Mouse (Mus musculus) erythroblast, adult 5-6 weeks (primary cell): ENCODE results near the gene Tradd. TPM values are rescaled to one million over a fixed set of nuclear protein-coding genes. Genes with fewer than 3 reads are reported as not detected.

Experiments
- ATAC-seq: replicated peaks from 2 replicates; pipeline ENCODE4 v1.8.0; 2016; ENCODE audit warnings: moderate number of reproducible peaks, mild to moderate bottlenecking, moderate TSS enrichment, inconsistent platforms; ENCODE audit not compliant: poor library complexity, low FRiP score, severe bottlenecking
- total RNA-seq, 2 experiments: library from RNA; stranded (forward) in 1 of 2; stranded (reverse) in 1 of 2; fragments of 150-400 nt in 1 of 2; fragments of 200-764, 138-1000 nt in 1 of 2; gene quantifications; 2 replicates each; pipeline versions ENCODE4 v1.2.3 to v1.2.4; 2015 to 2017; ENCODE audit warnings: low replicate concordance in 2 of 2

Gene Tradd
- total RNA-seq, 2 experiments from 2014 or later: 3.5 to 3.6 TPM

DNA sequence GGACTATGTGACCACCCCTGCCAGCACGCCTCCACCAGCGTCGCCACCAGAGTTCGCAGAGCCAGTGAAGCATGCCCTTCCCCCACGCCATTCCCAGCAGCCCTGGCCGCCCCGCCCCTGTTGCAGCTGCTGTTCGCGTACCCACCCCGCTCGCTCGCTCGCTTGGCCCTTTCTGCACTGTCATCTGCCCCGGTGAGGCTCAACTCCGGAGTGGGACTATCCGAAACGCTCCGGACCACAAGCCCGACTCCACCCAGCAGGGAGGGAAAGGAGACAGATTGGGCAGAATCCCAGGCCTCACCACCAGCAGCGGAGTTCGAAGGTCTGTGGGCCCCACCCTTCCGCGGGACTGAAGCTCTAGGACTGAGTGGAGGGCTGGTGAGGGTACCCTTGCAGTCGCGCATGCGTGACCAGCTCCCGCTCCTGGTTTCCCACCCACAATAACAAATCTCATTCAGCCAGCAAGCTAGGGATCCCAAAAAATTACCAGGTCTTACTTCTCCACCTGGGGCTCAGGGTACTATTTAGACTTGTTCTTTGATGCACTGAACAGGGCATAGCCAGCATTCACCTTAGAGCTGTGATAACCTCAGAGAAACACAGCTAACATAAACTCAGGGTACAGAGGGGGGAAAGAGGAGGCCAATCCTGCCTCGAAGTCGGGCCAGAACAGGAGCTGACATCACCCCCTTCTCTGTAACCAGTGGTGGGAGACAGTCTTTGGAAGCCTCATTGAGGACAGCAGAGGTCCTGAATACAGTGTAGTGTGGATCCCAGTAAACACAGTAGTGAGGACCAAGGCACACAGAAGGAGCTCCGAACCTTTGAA lies 12.1 kb upstream of the Tradd start:
- ATAC-seq: peak; percentile 37; the same call in 1 of the 2 replicates

GRCm38 (mm10) chr8:105275840-105276239 lies 11.4 kb upstream of the Tradd start, which contains the start of gene Nol3:
Gene Nol3, plus strand, starts transcription at chr8:105276140.
- no peak for ATAC-seq

- ATAC-seq: no peak
These were observed 11.0 kb upstream of the Tradd start for GRCm38 (mm10) chr8:105275387-105275786.

- no peak for ATAC-seq
These were observed 6.4 kb upstream of the Tradd start for GRCm38 (mm10) chr8:105270916-105271186.

DNA sequence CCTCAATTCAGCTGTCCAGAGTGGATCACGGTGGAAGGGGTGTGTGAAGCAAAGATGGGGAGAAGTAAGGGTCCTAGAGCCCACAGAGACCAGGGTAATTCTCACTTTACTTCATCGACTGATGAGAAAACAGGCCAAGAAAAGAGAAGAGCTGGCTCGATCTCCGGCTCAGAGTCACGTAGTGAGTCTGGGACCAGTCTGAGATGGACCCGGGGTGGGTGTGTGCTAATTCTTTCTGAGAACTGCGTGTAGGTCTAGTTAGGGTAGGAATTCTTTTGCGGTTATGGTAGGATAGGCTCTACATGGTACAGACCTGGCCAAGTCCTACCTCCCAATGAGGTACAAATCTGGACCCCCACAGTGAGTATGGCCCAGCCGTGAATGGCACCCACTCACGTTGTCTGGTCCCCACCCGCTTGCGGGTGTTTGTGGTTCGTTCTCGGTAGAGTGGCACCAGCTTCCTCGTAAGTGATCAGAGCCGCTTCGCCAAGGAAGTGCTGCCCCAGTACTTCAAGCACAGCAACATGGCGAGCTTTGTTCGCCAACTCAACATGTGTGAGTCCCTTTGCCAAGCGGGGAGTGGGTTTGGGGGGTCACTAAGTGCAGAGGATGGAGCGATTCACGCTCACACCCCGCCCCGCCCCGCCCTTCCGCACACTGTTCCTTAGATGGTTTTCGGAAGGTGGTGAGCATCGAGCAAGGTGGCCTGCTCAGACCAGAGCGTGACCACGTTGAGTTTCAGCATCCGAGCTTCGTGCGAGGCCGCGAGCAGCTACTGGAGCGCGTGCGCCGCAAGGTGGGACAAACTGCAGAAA lies 5.9 kb upstream of the Tradd start:
- no peak for ATAC-seq

GRCm38 (mm10) chr8:105269461-105269947 lies 5.1 kb upstream of the Tradd start, which contains the start of gene Hsf4:
Gene Hsf4, plus strand, starts transcription at chr8:105269801.
- ATAC-seq: no peak

DNA sequence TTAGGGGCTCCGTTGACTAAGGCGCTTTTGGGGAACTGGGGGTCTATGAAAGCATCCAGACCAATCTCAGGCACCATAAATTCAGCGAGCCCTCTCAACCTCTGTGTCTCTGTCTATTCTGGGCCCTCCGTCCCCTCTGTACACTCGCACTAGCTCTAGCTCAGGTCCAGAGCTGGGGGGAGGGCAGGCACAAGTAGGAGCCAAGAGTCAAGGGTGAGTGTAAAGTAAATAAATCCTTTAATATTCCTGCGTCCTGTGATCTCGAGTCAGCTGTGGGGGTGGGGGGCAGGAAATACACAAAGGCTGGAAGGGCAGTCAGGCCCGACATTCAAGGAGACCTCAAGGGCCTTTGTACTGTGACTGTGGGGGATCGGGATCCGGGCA lies 4.7 kb upstream of the Tradd start:
- ATAC-seq: no peak

DNA sequence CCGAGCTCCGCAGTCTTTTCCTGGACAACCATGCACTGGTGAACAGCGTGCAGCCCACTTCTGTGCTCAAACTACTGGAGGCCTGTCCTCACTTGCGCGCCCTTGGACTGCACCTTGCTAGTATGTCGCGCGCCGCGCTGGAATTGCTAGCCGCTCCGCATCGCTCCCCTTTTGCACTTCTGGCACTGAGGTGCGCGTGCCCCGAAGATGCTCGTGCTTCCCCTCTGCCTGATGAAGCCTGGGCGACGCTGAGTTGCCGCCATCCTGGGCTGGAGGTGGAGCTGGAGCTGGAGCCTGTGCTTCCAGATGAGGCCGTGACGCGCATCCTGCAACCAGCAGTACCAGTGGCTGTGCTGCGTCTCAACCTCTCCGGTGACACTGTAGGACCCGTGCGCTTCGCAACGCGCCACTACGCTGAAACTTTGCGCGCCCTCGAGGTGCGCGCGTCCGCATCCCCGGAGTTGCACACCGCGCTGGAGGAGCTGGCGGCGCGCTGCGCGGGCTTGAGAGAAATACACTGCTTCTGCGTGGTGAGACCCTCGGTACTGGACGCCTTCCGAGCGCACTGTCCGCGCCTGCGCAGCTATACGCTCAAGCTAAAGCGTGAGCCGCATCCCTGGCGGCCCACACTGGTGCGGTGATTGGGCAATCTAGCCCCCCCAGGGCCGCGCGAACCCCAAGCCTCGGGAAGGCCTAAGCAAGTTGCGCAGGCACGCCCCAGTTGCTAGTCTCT lies 4.1 kb upstream of the Tradd start:
- no peak for ATAC-seq

DNA sequence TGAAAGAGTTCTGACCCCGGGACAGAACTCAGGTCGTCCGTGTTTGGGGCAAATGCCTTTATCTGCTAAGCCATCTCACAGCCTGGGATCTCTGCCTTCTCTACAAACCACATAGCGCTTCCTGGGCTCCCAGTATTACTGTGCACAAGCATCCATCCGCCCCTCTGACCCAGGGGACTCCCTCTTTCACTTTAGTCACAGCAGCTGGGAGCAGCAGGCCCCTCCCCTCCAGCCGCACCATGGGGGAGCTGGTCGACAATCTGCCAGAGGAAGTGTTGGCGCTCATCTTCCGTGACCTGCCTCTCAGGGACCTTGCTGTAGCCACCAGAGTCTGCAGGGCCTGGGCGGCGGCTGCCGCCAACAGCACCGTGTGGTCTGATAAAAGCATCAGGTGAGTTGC lies 2.4 kb upstream of the Tradd start:
- ATAC-seq: no peak

DNA sequence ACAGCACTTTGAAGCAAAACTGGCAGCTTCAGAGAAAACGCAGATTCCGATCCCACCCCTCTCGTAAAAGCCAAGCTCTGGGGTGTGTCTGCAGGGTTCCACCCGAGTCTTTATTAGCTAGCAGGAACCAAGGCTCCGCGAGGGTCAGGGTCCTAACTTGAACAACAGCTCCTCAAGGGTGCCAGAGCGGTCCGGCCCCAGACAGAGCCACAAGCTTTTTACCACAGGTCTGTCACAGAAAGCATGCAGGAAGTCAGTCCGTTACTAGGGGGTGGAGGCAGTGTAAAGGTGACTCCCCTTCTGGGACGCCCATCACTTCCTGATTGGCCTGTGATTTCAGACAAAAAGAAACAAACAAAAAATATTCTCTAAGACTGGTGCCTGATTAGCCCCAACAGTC lies 719 bp upstream of the Tradd start:
- ATAC-seq: no peak

- no peak for ATAC-seq
These were observed 1.0 kb downstream of the Tradd start for GRCm38 (mm10) chr8:105263244-105263912.

DNA sequence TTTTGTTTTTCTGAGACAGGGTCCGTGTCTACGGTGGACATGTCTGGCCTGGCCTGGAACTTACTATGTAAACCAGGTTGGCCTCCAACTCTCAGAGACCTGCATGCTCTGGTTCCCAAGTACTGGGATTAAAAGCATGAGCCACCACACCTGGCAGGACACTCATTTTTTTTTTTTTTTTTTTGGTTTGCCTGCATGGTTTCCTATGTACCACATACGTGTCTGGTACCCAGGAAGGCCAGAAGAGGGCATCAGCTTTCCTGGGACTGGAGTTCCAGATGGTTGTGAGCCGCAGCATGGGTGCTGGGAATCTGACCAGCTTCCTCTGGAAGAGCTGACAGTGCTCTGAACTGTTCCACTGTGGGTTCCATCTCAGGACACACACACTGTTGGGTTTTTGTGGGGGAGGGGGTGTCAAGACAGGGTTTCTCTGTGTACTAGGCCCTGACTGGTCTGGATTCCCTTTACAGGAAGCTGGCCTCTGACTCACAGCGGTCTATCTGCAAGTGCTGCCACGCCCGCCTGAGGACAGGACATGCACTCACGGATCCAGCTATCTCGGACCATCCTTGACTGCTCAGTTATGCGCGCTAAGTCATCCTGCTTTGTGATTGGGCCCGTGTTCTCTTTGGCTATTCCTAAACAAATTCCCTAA lies 3.0 kb downstream of the Tradd start:
- ATAC-seq: no peak

DNA sequence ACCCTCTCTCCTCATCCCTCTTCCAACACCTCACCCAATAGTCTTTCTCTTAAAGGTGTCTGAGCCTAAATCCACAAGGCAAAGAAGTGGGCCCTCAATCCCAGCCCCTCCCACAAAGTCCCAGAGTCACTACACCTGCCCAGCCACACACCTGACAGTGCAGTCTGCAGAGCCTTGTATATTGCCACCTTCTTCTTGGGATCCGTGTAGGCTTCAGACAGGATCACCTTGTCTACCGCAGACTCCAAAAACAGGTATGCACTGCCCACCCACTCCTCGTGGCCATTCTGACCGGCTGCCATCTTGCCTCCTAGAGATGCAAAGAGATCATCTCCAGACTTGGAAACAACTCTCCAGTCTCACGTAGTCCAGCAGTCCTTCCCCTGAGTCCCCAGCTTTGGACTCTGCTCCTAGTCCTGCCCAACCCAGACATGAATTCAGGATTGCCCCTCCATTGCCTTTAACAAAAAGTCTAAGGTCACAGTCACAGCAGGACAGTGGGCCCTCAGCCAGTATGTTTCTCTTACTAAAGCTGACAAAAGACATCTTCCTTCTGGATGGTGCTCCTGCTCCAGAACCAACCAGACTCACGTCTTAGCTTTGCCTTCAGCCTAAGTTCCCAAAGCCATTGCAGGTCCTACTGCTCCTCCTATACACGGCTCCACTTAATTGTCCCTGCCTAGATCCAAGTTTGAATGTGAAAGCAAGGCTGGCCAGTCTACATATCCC lies 3.9 kb downstream of the Tradd start:
- ATAC-seq: no peak

DNA sequence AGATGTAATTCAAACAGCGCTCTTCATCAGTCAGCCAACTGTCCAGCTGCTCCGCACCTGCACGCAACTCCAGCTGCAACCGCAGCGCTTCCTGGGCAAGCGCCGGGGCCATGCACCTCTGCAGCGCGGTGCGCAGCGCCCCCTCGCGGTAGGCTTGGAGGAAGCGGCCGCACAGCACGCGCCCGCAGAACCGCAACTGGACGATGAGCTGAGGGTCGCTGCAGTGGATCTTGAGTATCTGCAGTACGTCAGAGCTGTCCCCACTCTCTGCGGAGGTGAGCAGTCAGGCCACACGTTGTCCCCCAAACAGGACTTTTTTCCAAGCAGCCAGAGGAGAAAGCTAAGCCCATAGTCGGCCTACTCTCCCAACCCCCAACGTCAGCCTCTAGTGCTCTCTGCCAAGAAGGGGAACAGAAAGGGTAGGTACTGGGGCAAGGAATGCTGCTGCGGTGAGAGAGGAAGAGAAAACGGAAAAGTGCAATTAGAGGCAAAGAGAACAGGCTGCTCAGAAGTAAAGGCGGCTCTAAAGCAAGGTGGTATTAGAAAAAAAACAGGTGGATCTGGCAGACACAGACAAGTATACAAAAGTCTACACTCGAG lies 4.6 kb downstream of the Tradd start:
- ATAC-seq: peak; percentile 66

DNA sequence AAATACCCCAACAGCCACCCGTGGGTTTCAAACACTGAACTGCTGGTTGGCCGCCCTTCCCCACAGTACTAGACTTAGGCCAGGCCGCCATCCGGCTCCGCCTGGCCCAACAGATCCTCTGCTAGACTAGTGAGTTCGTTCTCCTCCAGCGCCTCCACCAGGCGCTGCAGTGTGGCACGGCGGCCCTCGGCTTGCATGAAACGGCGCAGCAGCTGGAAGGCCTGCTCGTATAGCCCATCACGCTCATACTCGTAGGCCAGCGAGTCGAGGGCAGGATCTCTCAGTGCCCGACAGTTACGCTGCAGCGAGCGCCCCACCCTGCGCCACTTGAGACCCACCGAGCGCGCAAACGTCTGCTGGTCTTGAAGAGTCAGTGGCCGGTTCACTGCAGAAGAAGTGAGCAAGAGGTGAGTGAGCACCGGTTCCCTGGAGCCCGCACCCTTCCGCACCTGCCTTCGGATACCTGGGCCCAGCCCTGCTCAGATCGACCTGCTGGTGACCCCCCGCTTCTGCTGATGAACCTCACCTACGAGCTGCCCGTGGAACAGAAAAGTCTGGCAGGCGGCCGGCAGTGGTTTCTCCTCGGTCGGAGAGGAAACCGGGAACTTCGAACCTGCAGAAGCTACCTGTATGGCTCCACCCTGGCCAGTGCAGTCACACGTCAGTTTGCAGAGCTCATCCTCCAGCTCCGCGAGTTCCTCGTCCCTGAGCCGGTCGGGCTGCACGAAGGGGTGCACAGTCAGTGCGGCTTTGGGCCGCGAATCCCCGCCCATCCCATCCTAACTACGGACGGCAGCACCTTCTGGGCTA lies 5.3 kb downstream of the Tradd start:
- peak; percentile 7; the same call in 1 of the 2 replicates for ATAC-seq

GRCm38 (mm10) chr8:105257318-105258114 lies 6.9 kb downstream of the Tradd start:
- ATAC-seq: no peak

GRCm38 (mm10) chr8:105254966-105255350 lies 9.5 kb downstream of the Tradd start, which contains the start of gene B3gnt9:
Gene B3gnt9, minus strand, starts transcription at chr8:105255153.
- peak; percentile 73 for ATAC-seq
